Comparison of ENCODE assay signal across 13 mouse cellular contexts in the genomic region with DNA sequence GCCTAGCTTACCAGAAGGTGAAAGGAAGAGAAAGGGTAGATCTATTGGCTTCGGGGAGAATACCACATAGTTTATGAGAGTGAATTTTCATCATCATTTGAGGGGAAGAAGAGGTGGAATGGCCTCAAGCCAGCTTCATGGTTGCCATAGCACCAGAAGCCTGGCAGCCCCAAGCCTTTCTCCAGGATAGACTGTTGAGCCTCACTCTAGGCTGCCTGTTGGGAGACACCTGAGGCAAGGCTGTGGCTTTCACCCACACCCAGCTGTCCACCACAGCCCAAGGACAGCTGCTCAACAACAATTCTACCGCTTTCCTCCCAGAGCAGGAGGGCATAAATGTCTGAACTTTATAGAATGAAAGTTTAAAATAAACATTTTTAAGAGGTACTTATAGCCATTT. TPM values are rescaled to one million over a fixed set of nuclear protein-coding genes. Genes with fewer than 3 reads are reported as not detected.
DNase-seq lines count a peak whose midpoint lies in the region; ATAC-seq and TF ChIP-seq lines count a peak whose summit lies in the region.
"Had no signal": no experiment of that assay in that cellular context is flagged by ENCODE, and none has a peak within 500 bp of the region (broad histone marks: within the 10 kb centered on the region; RNA-seq: fewer than 3 reads in every experiment).

No protein-coding gene starts in this region.

- no peaks in the 10 kb centered on the region for H3K9me3 ChIP-seq in heart, embryonic 15.5 days (replicated peaks)
- no peaks in the 10 kb centered on the region for H3K9me3 ChIP-seq in forebrain, postnatal 0 days (ENCODE audit: low read length)
- no peaks in the 10 kb centered on the region for H3K9me3 ChIP-seq in stomach, postnatal 0 days (ENCODE audit: control insufficient read depth, low read length)
- H3K9me3 ChIP-seq: limb, embryonic 10.5 days had no signal

- no peak overlapping the region for H3K27ac ChIP-seq in heart, embryonic 15.5 days
- no peak overlapping the region for H3K27ac ChIP-seq in forebrain, postnatal 0 days (ENCODE audit: low read depth, low read length)
- H3K27ac ChIP-seq in stomach, postnatal 0 days (replicated peaks): no peak overlapping the region
- H3K27ac ChIP-seq: limb, embryonic 10.5 days had no signal

- H3K4me2 ChIP-seq in heart, embryonic 15.5 days: no peak overlapping the region
- H3K4me2 ChIP-seq in forebrain, postnatal 0 days (ENCODE audit: low read depth): peak overlapping the region; percentile 69
- no peak overlapping the region for H3K4me2 ChIP-seq in stomach, postnatal 0 days (replicated peaks; ENCODE audit: low read depth)

- H3K36me3 ChIP-seq in heart, embryonic 15.5 days: no peaks in the 10 kb centered on the region
- no peaks in the 10 kb centered on the region for H3K36me3 ChIP-seq in forebrain, postnatal 0 days (ENCODE audit: insufficient read depth)
- no peaks in the 10 kb centered on the region for H3K36me3 ChIP-seq in stomach, postnatal 0 days (ENCODE audit: control insufficient read depth, insufficient read depth, low read length)
- H3K36me3 ChIP-seq: limb, embryonic 10.5 days had no signal

- WGBS in heart, embryonic 15.5 days: 71% methylated on average over 2 of the region's 2 CpGs
- WGBS in forebrain, postnatal 0 days: 61% methylated on average over 2 of the region's 2 CpGs
- WGBS in stomach, postnatal 0 days: 75% methylated on average over 2 of the region's 2 CpGs

- no peak for TF ChIP-seq CTCF in forebrain, postnatal 0 days (IDR thresholded peaks at IDR 0.05; ENCODE audit: low read depth)
- TF ChIP-seq CTCF in stomach, postnatal 0 days (IDR thresholded peaks at IDR 0.05; ENCODE audit: low read depth): no peak

- peaks cover 5% of the 10 kb centered on the region for H3K4me1 ChIP-seq in heart, embryonic 15.5 days (replicated peaks)
- 0 out of 2 replicates have a peak, but pooled peaks cover 3% of the 10 kb centered on the region for H3K4me1 ChIP-seq in forebrain, postnatal 0 days (ENCODE audit: insufficient read depth)
- H3K4me1 ChIP-seq in stomach, postnatal 0 days (replicated peaks; ENCODE audit: control insufficient read depth, insufficient read depth): no peaks in the 10 kb centered on the region

- peaks cover 5% of the 10 kb centered on the region; the same call in 1 of the 2 replicates for H3K27me3 ChIP-seq in heart, embryonic 15.5 days
- H3K27me3 ChIP-seq in forebrain, postnatal 0 days (ENCODE audit: insufficient read depth, low read length): no peaks in the 10 kb centered on the region
- H3K27me3 ChIP-seq in stomach, postnatal 0 days (ENCODE audit: control insufficient read depth, insufficient read depth, low read length): no peaks in the 10 kb centered on the region

- intact Hi-C loops in left cerebral cortex, postnatal 4 days (cut with DNase I): loop anchor here (10.0 kb wide), 1 partner anchor 414 kb away; no protein-coding TSS in a partner anchor

- TF ChIP-seq EP300 in stomach, postnatal 0 days (optimal IDR thresholded peaks at IDR 0.05): no peak

- H3K9ac ChIP-seq in heart, embryonic 15.5 days: no peak overlapping the region
- H3K9ac ChIP-seq in forebrain, postnatal 0 days: no peak overlapping the region
- H3K9ac ChIP-seq in stomach, postnatal 0 days (ENCODE audit: low read length): no peak overlapping the region

- no peak for DNase-seq in heart, adult 18-20 months
- DNase-seq in cerebellum, adult 11-12 months: peak; percentile 58
- DNase-seq in forebrain, postnatal 0 days: no peak
- DNase-seq in left cerebral cortex, postnatal 4 days: peak; percentile 40
- no peak for DNase-seq in stomach, postnatal 0 days (ENCODE audit: low spot score)
- no peak for DNase-seq in adrenal gland, adult 18-20 months (ENCODE audit: low spot score in 2 of 2)
- DNase-seq: adrenal gland, postnatal 10 days; lung, adult 18-20 months; thymus, postnatal 25 days had no signal

- no peak overlapping the region for H3K4me3 ChIP-seq in heart, embryonic 15.5 days
- peak overlapping the region; percentile 11 for H3K4me3 ChIP-seq in forebrain, postnatal 0 days (ENCODE audit: low read depth, low read length)
- H3K4me3 ChIP-seq in stomach, postnatal 0 days (ENCODE audit: low read depth, low read length): no peak overlapping the region
- H3K4me3 ChIP-seq: limb, embryonic 10.5 days had no signal

- ATAC-seq in heart, embryonic 15.5 days (replicated peaks; ENCODE audit: insufficient number of reproducible peaks, insufficient read depth, low FRiP score, low read depth): 0 out of 2 replicates have a peak, but pooled peaks have one; percentile 22
- no peak for ATAC-seq in forebrain, postnatal 0 days
- ATAC-seq in stomach, postnatal 0 days (ENCODE audit: low FRiP score, low TSS enrichment): no peak
- ATAC-seq in granulocyte monocyte progenitor cell, adult 5-6 weeks (replicated peaks; ENCODE audit: poor library complexity, severe bottlenecking): no peak

RNA-seq across cellular contexts. Expression of gene Grik2, which starts 8.1 kb away (rescaled TPM):
- polyA plus RNA-seq in heart, embryonic 15.5 days (2015; fragmentation: Nextera tagmentation; extraction: Ambion mirVana): 0.87 and 1.0 TPM in 2 replicates
- total RNA-seq in heart, adult 18-20 months (2021): under 1 TPM; 0.37 to 0.95 TPM
- total RNA-seq in forebrain, postnatal 0 days (2014; rRNA removed): 98.9 and 102 TPM in 2 replicates
- 17.9 and 30.2 TPM in 2 replicates for polyA plus RNA-seq in forebrain, postnatal 0 days (2015; fragmentation: Nextera tagmentation; extraction: Ambion mirVana)
- 100 to 1,000 TPM; 119 to 122 TPM for total RNA-seq in left cerebral cortex, postnatal 4 days (2021)
- polyA plus RNA-seq in stomach, postnatal 0 days (2015; fragmentation: Nextera tagmentation; extraction: Ambion mirVana): 1.1 and 1.3 TPM in 2 replicates
- total RNA-seq in adrenal gland, adult 18-20 months (2021): 1 to 10 TPM; 3.3 TPM
- total RNA-seq in granulocyte monocyte progenitor cell, adult 5-6 weeks (2014; fragmentation: Nextera tagmentation): not detected in 2 replicates
- not detected in 2 replicates for total RNA-seq in granulocyte monocyte progenitor cell, adult 5-6 weeks (2017)
- total RNA-seq: megakaryocyte-erythroid progenitor cell, adult 5-6 weeks had no signal

Comparison
In these comparisons a context has a peak if more than half of its experiments do, and no peak if none do; other contexts are left out.
1. DNase-seq: peak in cerebellum, adult 11-12 months (single experiment) and left cerebral cortex, postnatal 4 days (single experiment); none in heart, adult 18-20 months (0 of 2), forebrain, postnatal 0 days (single experiment), stomach, postnatal 0 days (single experiment) and adrenal gland, adult 18-20 months (0 of 2).
2. RNA of gene Grik2, which starts 8.1 kb away (total RNA-seq): 119 to 122 TPM in left cerebral cortex, postnatal 4 days and 98.9 to 102 TPM in forebrain, postnatal 0 days; 3.3 TPM in adrenal gland, adult 18-20 months, 0.37 to 0.95 TPM in heart, adult 18-20 months and not detected in granulocyte monocyte progenitor cell, adult 5-6 weeks; every median in the first group is over 10 times any median in the second.